Mouse (Mus musculus) forebrain, embryonic 13.5 days (tissue): Measurements from ENCODE around the gene Fam229a. TPM values are rescaled to one million over a fixed set of nuclear protein-coding genes. Genes with fewer than 3 reads are reported as not detected.
A peak's percentile ranks its signal among the peaks of the same experiment; 100 is the strongest.

Source experiments
- ATAC-seq: fragments of 200-750 bp; cut with Nextera tagmentation; 2 replicates; pipeline ENCODE4 v1.8.0; 2017
- H3K27ac ChIP-seq: fragments of 300-500 bp; sonication (generic); 2 replicates; pipeline ENCODE4 v1.5.1; 2015; ENCODE audit warnings: inconsistent platforms, mild to moderate bottlenecking, moderate library complexity
- H3K27me3 ChIP-seq: fragments of 300-500 bp; sonication (generic); 2 replicates; pipeline ENCODE4 v1.6.1; 2015; ENCODE audit warnings: mild to moderate bottlenecking, inconsistent platforms
- H3K36me3 ChIP-seq: fragments of 300-500 bp; sonication (generic); 2 replicates; pipeline ENCODE4 v1.6.1; 2015; ENCODE audit warnings: mild to moderate bottlenecking, inconsistent platforms; ENCODE audit not compliant: poor library complexity, severe bottlenecking
- H3K4me1 ChIP-seq: fragments of 300-500 bp; sonication (generic); 2 replicates; pipeline ENCODE4 v1.6.1; 2015; ENCODE audit warnings: inconsistent platforms
- H3K4me2 ChIP-seq: fragments of 300-500 bp; sonication (generic); 2 replicates; pipeline ENCODE4 v1.6.1; 2015; ENCODE audit warnings: inconsistent platforms, mild to moderate bottlenecking, moderate library complexity
- H3K4me3 ChIP-seq: fragments of 300-500 bp; sonication (generic); 2 replicates; pipeline ENCODE4 v1.5.1; 2015; ENCODE audit warnings: mild to moderate bottlenecking, inconsistent platforms
- H3K9ac ChIP-seq: fragments of 300-500 bp; sonication (generic); 2 replicates; pipeline ENCODE4 v1.6.1; 2015; ENCODE audit warnings: mild to moderate bottlenecking, inconsistent platforms
- H3K9me3 ChIP-seq: fragments of 300-500 bp; sonication (generic); replicated peaks from 2 replicates; pipeline ENCODE4 v1.6.1; 2016; ENCODE audit warnings: inconsistent platforms
- WGBS: fragments of 180-500 bp; shearing (Covaris S2); methylation state at CpG from one replicate; pipeline ENCODE4 v1.1.7; 2015; 5-methylcytosine and 5-hydroxymethylcytosine counted together
- polyA plus RNA-seq: library from polyadenylated mRNA; unstranded; fragments of >200 nt; fragmentation: Nextera tagmentation; extraction: Ambion mirVana; gene quantifications from 2 replicates; pipeline ENCODE4 v1.2.1, GENCODE M21; 2015

Gene Fam229a
- polyA plus RNA-seq, 1 experiment from 2014 or later = not detected

GRCm38 (mm10) chr4:129500017-129500416 is 9.0 kb downstream of the Fam229a start:
- no peak overlapping the region for H3K27ac ChIP-seq
- H3K9ac ChIP-seq = no peak overlapping the region
- ATAC-seq = no peak
- H3K36me3 ChIP-seq = no peaks in the 10 kb centered on the region
- H3K27me3 ChIP-seq = peaks cover 4% of the 10 kb centered on the region
- H3K4me2 ChIP-seq = peak overlapping the region; percentile 83
- H3K9me3 ChIP-seq = no peaks in the 10 kb centered on the region
- WGBS = 83% methylated on average over 8 of the region's 8 CpGs
- 0 out of 2 replicates have a peak overlapping the region, but pooled peaks have one; percentile 56 for H3K4me3 ChIP-seq
- peaks cover 30% of the 10 kb centered on the region for H3K4me1 ChIP-seq

GRCm38 (mm10) chr4:129500607-129501566 is 9.9 kb downstream of the Fam229a start:
- Histone ChIP-seq H3K9ac (peak overlapping the region; percentile 64), H3K4me3 (peak overlapping the region; percentile 56), H3K27ac (peak overlapping the region; percentile 64), H3K9me3 (no peaks in the 10 kb centered on the region), H3K36me3 (no peaks in the 10 kb centered on the region), H3K27me3 (peaks cover 4% of the 10 kb centered on the region), H3K4me1 (peaks cover 23% of the 10 kb centered on the region), H3K4me2 (peak overlapping the region; percentile 83)
- 1% methylated on average over 48 of the region's 49 CpGs for WGBS
- ATAC-seq = peak; percentile 86

- no peaks in the 10 kb centered on the region for H3K36me3 ChIP-seq
These were observed 11.4 kb downstream of the Fam229a start for GRCm38 (mm10) chr4:129502327-129502888.

GRCm38 (mm10) chr4:129502901-129503444 is 12.0 kb downstream of the Fam229a start:
- H3K4me1 ChIP-seq = peaks cover 12% of the 10 kb centered on the region
- peaks cover 4% of the 10 kb centered on the region for H3K27me3 ChIP-seq
- ATAC-seq = no peak
- no peak overlapping the region for H3K4me3 ChIP-seq
- WGBS = 83% methylated on average over 11 of the region's 11 CpGs
- no peaks in the 10 kb centered on the region for H3K9me3 ChIP-seq
- H3K36me3 ChIP-seq = no peaks in the 10 kb centered on the region
- no peak overlapping the region for H3K9ac ChIP-seq
- H3K4me2 ChIP-seq = no peak overlapping the region
- H3K27ac ChIP-seq = no peak overlapping the region

More at GRCm38 (mm10) chr4:129502327-129502888, 11.4 kb downstream of the Fam229a start:
- Histone ChIP-seq H3K9ac (no peak overlapping the region), H3K27me3 (peaks cover 4% of the 10 kb centered on the region), H3K4me1 (peaks cover 12% of the 10 kb centered on the region), H3K9me3 (no peaks in the 10 kb centered on the region), H3K27ac (no peak overlapping the region), H3K4me3 (no peak overlapping the region), H3K4me2 (no peak overlapping the region)
- no peak for ATAC-seq
- WGBS = 79% methylated on average over 9 of the region's 9 CpGs

GRCm38 (mm10) chr4:129505511-129505910 is 14.5 kb downstream of the Fam229a start:
- H3K27me3 ChIP-seq = peaks cover 4% of the 10 kb centered on the region; the same call in 1 of the 2 replicates
- no peak for ATAC-seq
- no peak overlapping the region for H3K27ac ChIP-seq
- WGBS = 77% methylated on average over 3 of the region's 3 CpGs
- no peak overlapping the region for H3K4me3 ChIP-seq
- H3K9ac ChIP-seq = no peak overlapping the region
- peaks cover 18% of the 10 kb centered on the region for H3K4me1 ChIP-seq
- no peaks in the 10 kb centered on the region for H3K36me3 ChIP-seq
- no peak overlapping the region for H3K4me2 ChIP-seq
- no peaks in the 10 kb centered on the region for H3K9me3 ChIP-seq

GRCm38 (mm10) chr4:129507434-129508236 is 16.6 kb downstream of the Fam229a start:
- no peak overlapping the region for H3K27ac ChIP-seq
- no peak overlapping the region for H3K4me2 ChIP-seq
- no peak overlapping the region for H3K4me3 ChIP-seq
- no peaks in the 10 kb centered on the region for H3K36me3 ChIP-seq
- peaks cover 27% of the 10 kb centered on the region for H3K4me1 ChIP-seq
- H3K27me3 ChIP-seq = no peaks in the 10 kb centered on the region
- H3K9ac ChIP-seq = no peak overlapping the region
- ATAC-seq = no peak
- 72% methylated on average over 9 of the region's 10 CpGs for WGBS
- H3K9me3 ChIP-seq = no peaks in the 10 kb centered on the region

- Histone ChIP-seq H3K36me3 (no peaks in the 10 kb centered on the region), H3K4me3 (no peak overlapping the region), H3K9ac (no peak overlapping the region), H3K27me3 (no peaks in the 10 kb centered on the region), H3K27ac (no peak overlapping the region), H3K4me2 (no peak overlapping the region), H3K4me1 (peaks cover 31% of the 10 kb centered on the region), H3K9me3 (no peaks in the 10 kb centered on the region)
- no peak for ATAC-seq
- 76% methylated on average over 3 of the region's 3 CpGs for WGBS
These were observed 17.2 kb downstream of the Fam229a start for GRCm38 (mm10) chr4:129508237-129508515.

GRCm38 (mm10) chr4:129508834-129509600 is 18.0 kb downstream of the Fam229a start:
- no peak for ATAC-seq
- WGBS = 60% methylated on average over 15 of the region's 15 CpGs
- Histone ChIP-seq H3K9ac (0 out of 2 replicates have a peak overlapping the region, but pooled peaks have one; percentile 12), H3K4me3 (no peak overlapping the region), H3K9me3 (no peaks in the 10 kb centered on the region), H3K36me3 (no peaks in the 10 kb centered on the region), H3K4me1 (peaks cover 32% of the 10 kb centered on the region), H3K27ac (no peak overlapping the region), H3K27me3 (no peaks in the 10 kb centered on the region), H3K4me2 (no peak overlapping the region)

DNA sequence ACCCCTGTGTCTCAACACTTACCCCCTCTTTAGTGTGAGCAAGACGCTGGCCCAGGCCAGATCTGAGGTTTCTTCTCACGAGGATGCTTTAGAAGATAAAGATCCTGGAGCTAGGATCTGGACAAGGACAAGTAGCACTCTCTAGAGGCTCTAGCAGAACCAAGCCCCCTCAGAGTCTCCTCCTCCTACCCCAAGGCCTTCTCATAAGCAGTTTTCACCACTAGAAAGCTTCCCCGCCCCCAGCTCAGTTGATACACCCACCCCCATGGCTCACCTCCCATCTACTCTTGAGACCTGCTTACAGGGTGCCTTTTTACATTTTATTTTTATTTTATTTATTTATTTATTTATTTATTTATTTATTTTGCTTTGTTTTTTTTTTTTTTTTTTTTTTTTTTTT is 18.7 kb downstream of the Fam229a start:
- 76% methylated on average over 3 of the region's 3 CpGs for WGBS

GRCm38 (mm10) chr4:129510723-129511412 is 19.9 kb downstream of the Fam229a start:
- Histone ChIP-seq H3K27me3 (no peaks in the 10 kb centered on the region), H3K36me3 (peaks cover 12% of the 10 kb centered on the region), H3K27ac (no peak overlapping the region), H3K9me3 (no peaks in the 10 kb centered on the region), H3K9ac (no peak overlapping the region), H3K4me1 (peaks cover 42% of the 10 kb centered on the region), H3K4me3 (no peak overlapping the region), H3K4me2 (no peak overlapping the region)
- ATAC-seq = no peak
- 41% methylated on average over 6 of the region's 6 CpGs for WGBS

More for the DNA sequence above, 18.7 kb downstream of the Fam229a start:
- Histone ChIP-seq H3K36me3 (no peaks in the 10 kb centered on the region), H3K4me2 (no peak overlapping the region), H3K9me3 (no peaks in the 10 kb centered on the region), H3K27me3 (no peaks in the 10 kb centered on the region), H3K4me1 (peaks cover 32% of the 10 kb centered on the region), H3K27ac (no peak overlapping the region), H3K4me3 (no peak overlapping the region), H3K9ac (no peak overlapping the region)
- no peak for ATAC-seq
